ENCODE assay signal across 15 mouse cellular contexts in genomic region chr9:120657786-120658185, GRCm38 (mm10).
DNase-seq lines count a peak whose midpoint lies in the region; ATAC-seq and TF ChIP-seq lines count a peak whose summit lies in the region.
"Had no signal": no experiment of that assay in that cellular context is flagged by ENCODE, and none has a peak within 500 bp of the region (broad histone marks: within the 10 kb centered on the region; RNA-seq: fewer than 3 reads in every experiment).

No protein-coding gene starts in this region.

- no peak for TF ChIP-seq CTCF in gastrocnemius, adult 2 months (IDR thresholded peaks at IDR 0.05)

- H3K4me3 ChIP-seq in gastrocnemius, adult 2 months: no peak overlapping the region
- no peak overlapping the region for H3K4me3 ChIP-seq in kidney, embryonic 15.5 days (replicated peaks)
- H3K4me3 ChIP-seq: forebrain, embryonic 13.5 days; liver, embryonic 13.5 days had no signal

- no peaks in the 10 kb centered on the region for H3K27me3 ChIP-seq in kidney, embryonic 15.5 days

- no peaks in the 10 kb centered on the region for H3K36me3 ChIP-seq in kidney, embryonic 15.5 days
- H3K36me3 ChIP-seq: liver, embryonic 13.5 days had no signal

- peaks cover 14% of the 10 kb centered on the region; the same call in 1 of the 2 replicates for H3K4me1 ChIP-seq in kidney, embryonic 15.5 days
- H3K4me1 ChIP-seq: liver, embryonic 13.5 days had no signal

- H3K9ac ChIP-seq in kidney, embryonic 15.5 days: no peak overlapping the region
- H3K9ac ChIP-seq: forebrain, embryonic 13.5 days; liver, embryonic 13.5 days had no signal

- no peak overlapping the region for H3K4me2 ChIP-seq in kidney, embryonic 15.5 days
- H3K4me2 ChIP-seq: forebrain, embryonic 13.5 days; liver, embryonic 13.5 days had no signal

- ATAC-seq in kidney, embryonic 15.5 days (replicated peaks; ENCODE audit: low FRiP score): no peak
- ATAC-seq: forebrain, embryonic 13.5 days had no signal

- intact Hi-C loops in gastrocnemius, adult 2 months (cut with DNase I): no loop called here

- H3K27ac ChIP-seq in gastrocnemius, adult 2 months: peak overlapping the region; percentile 49; the same call in 1 of the 2 replicates
- H3K27ac ChIP-seq in kidney, embryonic 15.5 days: peak overlapping the region; percentile 13; the same call in 1 of the 2 replicates
- H3K27ac ChIP-seq: forebrain, embryonic 13.5 days; liver, embryonic 13.5 days had no signal

- no peaks in the 10 kb centered on the region for H3K9me3 ChIP-seq in kidney, embryonic 15.5 days (replicated peaks)
- H3K9me3 ChIP-seq: forebrain, embryonic 13.5 days; liver, embryonic 13.5 days had no signal

- DNase-seq in gastrocnemius, adult 2 months: no peak
- DNase-seq in gastrocnemius, postnatal 4 days (ENCODE audit: low spot score in 2 of 2): no peak
- no peak for DNase-seq in kidney, postnatal 14 days
- DNase-seq in NIH3T3 (ENCODE audit: low read depth): peak; percentile 63
- peak; percentile 84 for DNase-seq in fibroblast of lung, adult 2 months (ENCODE audit: low read depth)
- DNase-seq in liver: no peak
- no peak for DNase-seq in Muller cell, postnatal 12 days (ENCODE audit: inconsistent ontology term)
- DNase-seq: adrenal gland, postnatal 25 days; cerebellum, adult 18-20 months; cerebellum, postnatal 36 days; kidney, adult 8-10 months; liver, embryonic 13.5 days; right cerebral cortex, postnatal 4 days had no signal

Comparison
In these comparisons a context has a peak if more than half of its experiments do, and no peak if none do; other contexts are left out.
1. DNase-seq: peak in NIH3T3 (single experiment) and fibroblast of lung, adult 2 months (single experiment); none in gastrocnemius, adult 2 months (single experiment), gastrocnemius, postnatal 4 days (0 of 2), kidney, postnatal 14 days (single experiment), liver (single experiment) and Muller cell, postnatal 12 days (single experiment).